Mouse (Mus musculus) cerebellum, postnatal 10 days (tissue): Measurements from ENCODE around the gene Traf3ip3.
A peak's percentile ranks its signal among the peaks of the same experiment; 100 is the strongest.

Experiments used
- DNase-seq, 2 experiments: peaks; one replicate each; pipeline ENCODE4 v3.0.0; 2021; ENCODE audit warnings: mixed read lengths in 2 of 2

Gene Traf3ip3

GRCm38 (mm10) chr1:193205431-193205830 is 3.9 kb upstream of the Traf3ip3 start:
- DNase-seq = no peak

GRCm38 (mm10) chr1:193203821-193204220 is 2.3 kb upstream of the Traf3ip3 start:
- no peak for DNase-seq

GRCm38 (mm10) chr1:193200640-193201382 is 692 bp downstream of the Traf3ip3 start:
- no peak for DNase-seq

GRCm38 (mm10) chr1:193198312-193198711 is 3.2 kb downstream of the Traf3ip3 start:
- DNase-seq = no peak

- peak; percentile 64 to 67 for DNase-seq
Observed at GRCm38 (mm10) chr1:193197494-193198205, 3.9 kb downstream of the Traf3ip3 start.

GRCm38 (mm10) chr1:193195169-193195810 is 6.2 kb downstream of the Traf3ip3 start:
- DNase-seq = peak; percentile 47 to 54

- DNase-seq = peak; percentile 93
Observed at GRCm38 (mm10) chr1:193194416-193195140, 6.9 kb downstream of the Traf3ip3 start.

GRCm38 (mm10) chr1:193191675-193192283 is 9.7 kb downstream of the Traf3ip3 start:
- peak; percentile 25 to 38 for DNase-seq

GRCm38 (mm10) chr1:193189771-193190170 is 11.7 kb downstream of the Traf3ip3 start:
- DNase-seq = no peak

- peak; percentile 14 to 27 for DNase-seq
Observed at GRCm38 (mm10) chr1:193189151-193189621, 12.3 kb downstream of the Traf3ip3 start.

GRCm38 (mm10) chr1:193188257-193188656 is 13.2 kb downstream of the Traf3ip3 start:
- no peak for DNase-seq

- DNase-seq = no peak
Observed at GRCm38 (mm10) chr1:193181104-193181503, 20.4 kb downstream of the Traf3ip3 start.

- DNase-seq = peak in 1 of 2 experiments; percentile 10
Observed at GRCm38 (mm10) chr1:193174143-193174733, 27.3 kb downstream of the Traf3ip3 start.

- DNase-seq = no peak
Observed at GRCm38 (mm10) chr1:193173810-193174129, 27.7 kb downstream of the Traf3ip3 start.

GRCm38 (mm10) chr1:193172991-193173809 is 28.3 kb downstream of the Traf3ip3 start:
- DNase-seq = peak; percentile 98

- DNase-seq = peak in 1 of 2 experiments; percentile 19
Observed at GRCm38 (mm10) chr1:193169856-193170255, 31.6 kb downstream of the Traf3ip3 start.

- no peak for DNase-seq
Observed at GRCm38 (mm10) chr1:193169228-193169627, 32.3 kb downstream of the Traf3ip3 start.

- DNase-seq = no peak
Observed at GRCm38 (mm10) chr1:193167746-193168145, 33.8 kb downstream of the Traf3ip3 start, which contains the start of gene A130010J15Rik. A130010J15Rik (plus strand) TSS chr1:193168046.

- peak; percentile 18 to 32 for DNase-seq
Observed at GRCm38 (mm10) chr1:193160317-193161032, 41.0 kb downstream of the Traf3ip3 start.

- no peak for DNase-seq
Observed at GRCm38 (mm10) chr1:193159613-193160012, 41.9 kb downstream of the Traf3ip3 start.
